Mouse (Mus musculus): ENCODE data around the gene Dnase2b. TPM values are rescaled to one million over a fixed set of nuclear protein-coding genes. Genes with fewer than 3 reads are reported as not detected.

The Dnase2b gene
- total and polyA plus RNA-seq, 2 experiments from 2014 or later: not detected

GRCm38 (mm10) chr3:146554816-146555215 lies 60.6 kb downstream of the Dnase2b start:
- 78% methylated on average over 7 of the region's 7 CpGs for WGBS
- no peak for TF ChIP-seq CTCF (IDR thresholded peaks at IDR 0.05)
- Histone ChIP-seq H3K27ac (ENCODE audit: low read depth, low read length) (no peak overlapping the region), H3K4me3 (ENCODE audit: low read depth, low read length) (no peak overlapping the region), H3K9ac (replicated peaks; ENCODE audit: low read length, poor library complexity, severe bottlenecking) (no peak overlapping the region), H3K4me1 (ENCODE audit: insufficient read depth, low read length) (no peaks in the 10 kb centered on the region), H3K36me3 (ENCODE audit: insufficient read depth, low read length) (no peaks in the 10 kb centered on the region), H3K9me3 (ENCODE audit: low read length) (no peaks in the 10 kb centered on the region), H3K4me2 (ENCODE audit: low read depth, low read length, poor library complexity, severe bottlenecking) (no peak overlapping the region), H3K27me3 (ENCODE audit: insufficient read depth, low read length) (no peaks in the 10 kb centered on the region)
- no peak for DNase-seq (ENCODE audit: low spot score)
- no peak for ATAC-seq (ENCODE audit: low FRiP score)

GRCm38 (mm10) chr3:146543632-146544031 lies 71.8 kb downstream of the Dnase2b start:
- TF ChIP-seq CTCF (IDR thresholded peaks at IDR 0.05): no peak
- Histone ChIP-seq H3K4me2 (ENCODE audit: low read depth, low read length, poor library complexity, severe bottlenecking) (no peak overlapping the region), H3K36me3 (ENCODE audit: insufficient read depth, low read length) (no peaks in the 10 kb centered on the region), H3K9ac (replicated peaks; ENCODE audit: low read length, poor library complexity, severe bottlenecking) (no peak overlapping the region), H3K9me3 (ENCODE audit: low read length) (no peaks in the 10 kb centered on the region), H3K4me1 (ENCODE audit: insufficient read depth, low read length) (no peaks in the 10 kb centered on the region), H3K4me3 (ENCODE audit: low read depth, low read length) (no peak overlapping the region), H3K27me3 (ENCODE audit: insufficient read depth, low read length) (no peaks in the 10 kb centered on the region), H3K27ac (ENCODE audit: low read depth, low read length) (no peak overlapping the region)
- no peak for DNase-seq (ENCODE audit: low spot score)
- no peak for ATAC-seq (ENCODE audit: low FRiP score)
- 48% methylated on average over 1 of the region's 1 CpGs for WGBS

DNA sequence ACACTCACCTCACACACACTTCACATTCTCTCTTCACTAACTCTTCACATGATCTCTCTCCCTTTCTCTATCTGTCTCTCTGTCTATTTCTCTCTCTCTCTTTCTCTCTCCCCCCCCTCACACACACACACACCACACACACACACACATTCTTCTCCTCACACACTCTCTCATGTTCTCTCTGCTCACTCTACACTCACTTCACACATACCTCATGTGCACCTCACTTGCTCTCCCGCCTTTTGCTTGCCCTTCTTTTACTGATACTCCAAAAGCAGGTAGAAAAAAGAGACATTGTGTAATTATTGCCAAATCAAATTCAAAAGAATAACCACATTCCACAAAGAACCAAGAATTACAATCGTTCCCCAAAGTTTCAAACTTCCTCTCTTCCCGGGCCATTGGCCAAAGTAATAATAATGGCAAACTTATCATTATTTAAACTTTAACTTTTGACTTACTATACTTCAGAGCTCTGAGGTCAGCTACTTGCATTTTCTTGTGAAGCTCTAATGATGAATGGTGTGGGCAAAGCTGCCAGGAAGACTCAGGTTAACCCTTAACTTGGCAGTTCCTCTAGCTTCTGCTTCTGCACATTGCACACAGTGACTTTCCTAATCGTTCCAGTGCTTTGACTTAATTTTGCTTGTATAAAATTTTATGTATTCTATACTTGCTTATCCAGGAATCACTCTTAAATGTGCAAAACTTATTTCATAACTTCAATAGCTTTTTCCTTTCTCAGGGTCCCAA lies 74.7 kb downstream of the Dnase2b start:
- H3K4me2 ChIP-seq (ENCODE audit: low read depth, low read length, poor library complexity, severe bottlenecking): no peak overlapping the region
- no peaks in the 10 kb centered on the region for H3K9me3 ChIP-seq (ENCODE audit: low read length)
- H3K27ac ChIP-seq (ENCODE audit: low read depth, low read length): no peak overlapping the region
- no peaks in the 10 kb centered on the region for H3K27me3 ChIP-seq (ENCODE audit: insufficient read depth, low read length)
- no peak for ATAC-seq (ENCODE audit: low FRiP score)
- H3K36me3 ChIP-seq (ENCODE audit: insufficient read depth, low read length): no peaks in the 10 kb centered on the region
- no peak overlapping the region for H3K4me3 ChIP-seq (ENCODE audit: low read depth, low read length)
- TF ChIP-seq CTCF (IDR thresholded peaks at IDR 0.05): no peak
- no peak overlapping the region for H3K9ac ChIP-seq (replicated peaks; ENCODE audit: low read length, poor library complexity, severe bottlenecking)
- DNase-seq (ENCODE audit: low spot score): no peak
- no peaks in the 10 kb centered on the region for H3K4me1 ChIP-seq (ENCODE audit: insufficient read depth, low read length)
- WGBS: 85% methylated on average over 4 of the region's 4 CpGs

GRCm38 (mm10) chr3:146534986-146535385 lies 80.4 kb downstream of the Dnase2b start:
- no peak for TF ChIP-seq CTCF (IDR thresholded peaks at IDR 0.05)
- Histone ChIP-seq H3K36me3 (ENCODE audit: insufficient read depth, low read length) (no peaks in the 10 kb centered on the region), H3K4me2 (ENCODE audit: low read depth, low read length, poor library complexity, severe bottlenecking) (no peak overlapping the region), H3K4me1 (ENCODE audit: insufficient read depth, low read length) (no peaks in the 10 kb centered on the region), H3K9me3 (ENCODE audit: low read length) (no peaks in the 10 kb centered on the region), H3K4me3 (ENCODE audit: low read depth, low read length) (no peak overlapping the region), H3K27me3 (ENCODE audit: insufficient read depth, low read length) (no peaks in the 10 kb centered on the region), H3K9ac (replicated peaks; ENCODE audit: low read length, poor library complexity, severe bottlenecking) (no peak overlapping the region), H3K27ac (ENCODE audit: low read depth, low read length) (no peak overlapping the region)
- 62% methylated on average over 6 of the region's 6 CpGs for WGBS
- no peak for DNase-seq (ENCODE audit: low spot score)
- ATAC-seq (ENCODE audit: low FRiP score): no peak

Other genes starting within 250 kb of the Dnase2b start
- gene Ssx2ip, start 211.0 kb downstream of the Dnase2b start, total RNA-seq (2014; rRNA removed): 26.3 and 32.7 TPM in 2 replicates
- 19.4 and 19.8 TPM in 2 replicates for gene Ssx2ip, start 211.0 kb downstream of the Dnase2b start, polyA plus RNA-seq (2015; fragmentation: Nextera tagmentation; extraction: Ambion mirVana)
- gene Ctbs, start 165.8 kb downstream of the Dnase2b start, total RNA-seq (2014; rRNA removed): 6.3 and 6.7 TPM in 2 replicates
- gene Ctbs, start 165.8 kb downstream of the Dnase2b start, polyA plus RNA-seq (2015; fragmentation: Nextera tagmentation; extraction: Ambion mirVana): 4.3 and 4.7 TPM in 2 replicates
- 0.71 and 2.4 TPM in 2 replicates for gene Spata1, start 115.8 kb downstream of the Dnase2b start, total RNA-seq (2014; rRNA removed)
- gene Spata1, start 115.8 kb downstream of the Dnase2b start, polyA plus RNA-seq (2015; fragmentation: Nextera tagmentation; extraction: Ambion mirVana): 3.0 and 3.1 TPM in 2 replicates
- 67.5 and 85.1 TPM in 2 replicates for gene Gng5, start 115.8 kb downstream of the Dnase2b start, total RNA-seq (2014; rRNA removed)
- gene Gng5, start 115.8 kb downstream of the Dnase2b start, polyA plus RNA-seq (2015; fragmentation: Nextera tagmentation; extraction: Ambion mirVana): 244 and 247 TPM in 2 replicates
- 22.0 and 31.7 TPM in 2 replicates for gene Rpf1, start 94.2 kb downstream of the Dnase2b start, total RNA-seq (2014; rRNA removed)
- gene Rpf1, start 94.2 kb downstream of the Dnase2b start, polyA plus RNA-seq (2015; fragmentation: Nextera tagmentation; extraction: Ambion mirVana): 24.7 and 26.2 TPM in 2 replicates
- gene Uox, start 45.2 kb downstream of the Dnase2b start, total RNA-seq (2014; rRNA removed): not detected in 2 replicates
- gene Uox, start 45.2 kb downstream of the Dnase2b start, polyA plus RNA-seq (2015; fragmentation: Nextera tagmentation; extraction: Ambion mirVana): 0.30 and 0.39 TPM in 2 replicates
- gene 4930503B20Rik, start 35.7 kb upstream of the Dnase2b start, total RNA-seq (2014; rRNA removed): not detected in 2 replicates
- not detected in 2 replicates for gene 4930503B20Rik, start 35.7 kb upstream of the Dnase2b start, polyA plus RNA-seq (2015; fragmentation: Nextera tagmentation; extraction: Ambion mirVana)
- gene Samd13, start 70.0 kb upstream of the Dnase2b start, total RNA-seq (2014; rRNA removed): 0.16 and 0.99 TPM in 2 replicates
- 0.23 and 0.31 TPM in 2 replicates for gene Samd13, start 70.0 kb upstream of the Dnase2b start, polyA plus RNA-seq (2015; fragmentation: Nextera tagmentation; extraction: Ambion mirVana)
- gene Prkacb, start 197.4 kb upstream of the Dnase2b start, total RNA-seq (2014; rRNA removed): 311 and 350 TPM in 2 replicates
- gene Prkacb, start 197.4 kb upstream of the Dnase2b start, polyA plus RNA-seq (2015; fragmentation: Nextera tagmentation; extraction: Ambion mirVana): 220 and 221 TPM in 2 replicates
- 20.5 and 29.2 TPM in 2 replicates for gene Ttll7, start 236.8 kb upstream of the Dnase2b start, total RNA-seq (2014; rRNA removed)
- gene Ttll7, start 236.8 kb upstream of the Dnase2b start, polyA plus RNA-seq (2015; fragmentation: Nextera tagmentation; extraction: Ambion mirVana): 7.8 and 9.1 TPM in 2 replicates